Mouse (Mus musculus) neural tube, embryonic 11.5 days (tissue): ENCODE measurements around the gene Twf2. TPM values are rescaled to one million over a fixed set of nuclear protein-coding genes. Genes with fewer than 3 reads are reported as not detected.

Experiments used
- ATAC-seq: fragments of 200-750 bp; cut with Nextera tagmentation; 2 replicates; pipeline ENCODE4 v1.8.0; 2017; ENCODE audit warnings: moderate number of reproducible peaks, mild to moderate bottlenecking, moderate TSS enrichment, moderate library complexity; ENCODE audit not compliant: insufficient read depth, low FRiP score, low TSS enrichment
- DNase-seq: peaks from one replicate; pipeline ENCODE4 v3.0.0-alpha.2; 2015; ENCODE audit warnings: low spot score
- H3K27ac ChIP-seq: fragments of 300-500 bp; sonication (generic); 2 replicates; pipeline ENCODE4 v1.5.1; 2014; ENCODE audit warnings: low read depth, mild to moderate bottlenecking, low read length
- H3K27me3 ChIP-seq: fragments of 300-500 bp; sonication (generic); 2 replicates; pipeline ENCODE4 v1.6.1; 2014; ENCODE audit warnings: mild to moderate bottlenecking, low read length, mixed read lengths; ENCODE audit not compliant: control insufficient read depth, insufficient read depth
- H3K36me3 ChIP-seq: fragments of 300-500 bp; sonication (generic); 2 replicates; pipeline ENCODE4 v1.6.1; 2014; ENCODE audit warnings: mild to moderate bottlenecking, low read length, moderate library complexity, mixed read lengths; ENCODE audit not compliant: control insufficient read depth, insufficient read depth
- H3K4me1 ChIP-seq: fragments of 300-500 bp; sonication (generic); 2 replicates; pipeline ENCODE4 v1.6.1; 2014; ENCODE audit warnings: low read length, mixed read lengths; ENCODE audit not compliant: control insufficient read depth, insufficient read depth
- H3K4me2 ChIP-seq: fragments of 300-500 bp; sonication (generic); 2 replicates; pipeline ENCODE4 v1.6.1; 2014; ENCODE audit warnings: low read depth, mild to moderate bottlenecking, moderate library complexity
- H3K4me3 ChIP-seq: fragments of 300-500 bp; sonication (generic); 2 replicates; pipeline ENCODE4 v1.5.1; 2014; ENCODE audit warnings: low read depth, low read length
- H3K9ac ChIP-seq: fragments of 300-500 bp; sonication (generic); 2 replicates; pipeline ENCODE4 v1.6.1; 2014; ENCODE audit warnings: mild to moderate bottlenecking, low read length
- H3K9me3 ChIP-seq: fragments of 300-500 bp; sonication (generic); 2 replicates; pipeline ENCODE4 v1.6.1; 2016; ENCODE audit warnings: low read length; ENCODE audit not compliant: control insufficient read depth
- WGBS: fragments of 180-500 bp; shearing (Covaris S2); extraction: QIAGEN DNeasy Blood & Tissue Kit; methylation state at CpG from one replicate; pipeline ENCODE4 v1.1.7; 2014; 5-methylcytosine and 5-hydroxymethylcytosine counted together
- polyA plus RNA-seq: library from polyadenylated mRNA; unstranded; fragments of >200 nt; fragmentation: Nextera tagmentation; extraction: Ambion mirVana; gene quantifications from 2 replicates; pipeline ENCODE4 v1.2.1, GENCODE M21; 2014

Gene Twf2
- polyA plus RNA-seq, 1 experiment from 2014 or later, result 63.9 TPM

GRCm38 (mm10) chr9:106172527-106172926, 30.4 kb upstream of the Twf2 start:
- Histone ChIP-seq H3K4me1 (peaks cover 8% of the 10 kb centered on the region), H3K4me2 (peak overlapping the region; percentile 78), H3K9me3 (no peaks in the 10 kb centered on the region), H3K9ac (no peak overlapping the region), H3K36me3 (0 out of 2 replicates have a peak, but pooled peaks cover 3% of the 10 kb centered on the region), H3K27me3 (no peaks in the 10 kb centered on the region), H3K27ac (no peak overlapping the region), H3K4me3 (peak overlapping the region; percentile 97)
- ATAC-seq (no peak), DNase-seq (no peak)
- 59% methylated on average over 3 of the region's 3 CpGs for WGBS

GRCm38 (mm10) chr9:106173363-106173762, 29.5 kb upstream of the Twf2 start:
- H3K36me3 ChIP-seq, result peaks cover 3% of the 10 kb centered on the region; the same call in 1 of the 2 replicates
- ATAC-seq (no peak), DNase-seq (no peak)
- H3K4me1 ChIP-seq, result peaks cover 8% of the 10 kb centered on the region
- no peak overlapping the region for H3K27ac ChIP-seq
- no peaks in the 10 kb centered on the region for H3K9me3 ChIP-seq
- H3K27me3 ChIP-seq, result no peaks in the 10 kb centered on the region
- WGBS, result 78% methylated on average over 2 of the region's 2 CpGs
- peak overlapping the region; percentile 97; the same call in 1 of the 2 replicates for H3K4me3 ChIP-seq
- no peak overlapping the region for H3K9ac ChIP-seq
- peak overlapping the region; percentile 78 for H3K4me2 ChIP-seq

GRCm38 (mm10) chr9:106175552-106176200, 27.2 kb upstream of the Twf2 start:
- no peaks in the 10 kb centered on the region for H3K9me3 ChIP-seq
- H3K9ac ChIP-seq, result no peak overlapping the region
- H3K4me2 ChIP-seq, result no peak overlapping the region
- H3K27me3 ChIP-seq, result no peaks in the 10 kb centered on the region
- DNase-seq (no peak), ATAC-seq (no peak)
- WGBS, result 87% methylated on average over 3 of the region's 3 CpGs
- H3K4me3 ChIP-seq, result no peak overlapping the region
- peaks cover 7% of the 10 kb centered on the region for H3K36me3 ChIP-seq
- H3K27ac ChIP-seq, result no peak overlapping the region
- peaks cover 8% of the 10 kb centered on the region for H3K4me1 ChIP-seq

GRCm38 (mm10) chr9:106176769-106177168, 26.1 kb upstream of the Twf2 start:
- ATAC-seq (no peak), DNase-seq (no peak)
- Histone ChIP-seq H3K4me3 (no peak overlapping the region), H3K9me3 (no peaks in the 10 kb centered on the region), H3K9ac (no peak overlapping the region), H3K27ac (no peak overlapping the region), H3K4me2 (no peak overlapping the region), H3K27me3 (no peaks in the 10 kb centered on the region), H3K4me1 (peaks cover 8% of the 10 kb centered on the region), H3K36me3 (peaks cover 12% of the 10 kb centered on the region)
- WGBS, result 81% methylated on average over 5 of the region's 5 CpGs

GRCm38 (mm10) chr9:106177799-106178198, 25.1 kb upstream of the Twf2 start:
- Histone ChIP-seq H3K4me2 (no peak overlapping the region), H3K9ac (no peak overlapping the region), H3K27me3 (no peaks in the 10 kb centered on the region), H3K9me3 (no peaks in the 10 kb centered on the region), H3K4me1 (peaks cover 4% of the 10 kb centered on the region; the same call in 1 of the 2 replicates), H3K4me3 (no peak overlapping the region), H3K36me3 (peaks cover 14% of the 10 kb centered on the region), H3K27ac (no peak overlapping the region)
- WGBS, result 92% methylated on average over 6 of the region's 6 CpGs
- DNase-seq, result no peak
- ATAC-seq, result no peak

DNA sequence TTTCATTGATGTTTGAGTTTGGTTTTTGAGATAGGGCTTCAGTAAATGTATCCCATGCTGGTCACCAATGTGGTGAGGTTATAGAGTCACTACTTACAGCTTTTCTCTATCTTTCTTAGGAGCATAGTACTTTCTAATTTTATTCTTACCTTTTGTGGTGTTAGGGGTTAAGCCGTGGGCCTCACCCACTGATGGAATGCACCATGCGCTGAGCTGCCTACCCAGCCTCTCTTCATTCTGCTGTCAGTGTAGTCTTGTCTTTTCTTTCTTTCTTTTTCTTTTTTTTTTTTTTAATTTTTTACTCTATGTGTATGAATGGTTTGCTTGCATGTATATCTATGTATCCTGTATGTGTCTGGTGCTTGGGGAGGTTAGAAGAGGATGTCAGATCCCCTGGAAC, 23.5 kb upstream of the Twf2 start:
- H3K9ac ChIP-seq, result no peak overlapping the region
- no peak for ATAC-seq
- DNase-seq, result no peak
- no peaks in the 10 kb centered on the region for H3K9me3 ChIP-seq
- H3K27me3 ChIP-seq, result no peaks in the 10 kb centered on the region
- H3K4me3 ChIP-seq, result no peak overlapping the region
- no peak overlapping the region for H3K27ac ChIP-seq
- H3K4me2 ChIP-seq, result no peak overlapping the region
- WGBS, result 89% methylated on average over 2 of the region's 2 CpGs
- no peaks in the 10 kb centered on the region for H3K4me1 ChIP-seq
- peaks cover 20% of the 10 kb centered on the region for H3K36me3 ChIP-seq

- Histone ChIP-seq H3K36me3 (peaks cover 23% of the 10 kb centered on the region), H3K27ac (no peak overlapping the region), H3K4me2 (no peak overlapping the region), H3K9ac (no peak overlapping the region), H3K9me3 (no peaks in the 10 kb centered on the region), H3K27me3 (no peaks in the 10 kb centered on the region), H3K4me3 (no peak overlapping the region), H3K4me1 (no peaks in the 10 kb centered on the region)
- DNase-seq (no peak), ATAC-seq (no peak)
- WGBS, result 99% methylated on average over 3 of the region's 3 CpGs
These were observed 22.9 kb upstream of the Twf2 start for GRCm38 (mm10) chr9:106179964-106180363.

DNA sequence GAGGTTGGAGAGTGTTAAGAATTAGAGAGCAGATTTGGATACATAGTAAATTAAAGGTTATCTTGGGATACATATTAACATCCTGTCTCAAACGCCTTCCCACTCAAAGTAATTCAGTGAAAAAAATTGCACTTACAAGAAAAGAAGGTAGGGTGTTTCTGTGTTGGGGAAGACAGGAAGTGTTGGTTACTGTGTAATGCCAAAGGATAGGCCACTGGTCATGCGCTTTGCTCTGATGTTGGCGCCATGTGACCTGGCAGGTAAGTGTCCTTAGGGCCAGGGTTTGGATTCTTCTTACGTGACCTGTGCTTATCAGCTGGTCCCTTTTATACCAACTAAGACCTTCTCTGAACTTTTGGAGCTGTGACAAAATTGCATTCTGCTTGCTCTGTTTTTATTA, 20.8 kb upstream of the Twf2 start:
- Histone ChIP-seq H3K4me2 (no peak overlapping the region), H3K27me3 (no peaks in the 10 kb centered on the region), H3K4me1 (no peaks in the 10 kb centered on the region), H3K36me3 (peaks cover 31% of the 10 kb centered on the region), H3K27ac (no peak overlapping the region), H3K4me3 (no peak overlapping the region), H3K9me3 (no peaks in the 10 kb centered on the region), H3K9ac (no peak overlapping the region)
- DNase-seq (no peak), ATAC-seq (no peak)
- 95% methylated on average over 4 of the region's 4 CpGs for WGBS

- no peak overlapping the region for H3K4me3 ChIP-seq
- H3K27me3 ChIP-seq, result no peaks in the 10 kb centered on the region
- 90% methylated on average over 5 of the region's 5 CpGs for WGBS
- no peak overlapping the region for H3K9ac ChIP-seq
- H3K36me3 ChIP-seq, result peaks cover 34% of the 10 kb centered on the region
- H3K9me3 ChIP-seq, result no peaks in the 10 kb centered on the region
- H3K27ac ChIP-seq, result no peak overlapping the region
- no peaks in the 10 kb centered on the region for H3K4me1 ChIP-seq
- no peak for DNase-seq
- no peak for ATAC-seq
- H3K4me2 ChIP-seq, result no peak overlapping the region
These were observed 18.9 kb upstream of the Twf2 start for GRCm38 (mm10) chr9:106183996-106184395.
